Mouse (Mus musculus): ENCODE measurements around the gene Mta3. TPM values are rescaled to one million over a fixed set of nuclear protein-coding genes. Genes with fewer than 3 reads are reported as not detected.

The Mta3 gene
- polyA plus RNA-seq, 1 experiment from 2014 or later: 49.1 TPM

- 91% methylated on average over 8 of the region's 8 CpGs for WGBS
- H3K27ac ChIP-seq: no peak overlapping the region
- H3K4me3 ChIP-seq: no peak overlapping the region
- H3K4me2 ChIP-seq: no peak overlapping the region
- peaks cover 8% of the 10 kb centered on the region; the same call in 1 of the 2 replicates for H3K4me1 ChIP-seq
- no peaks in the 10 kb centered on the region for H3K9me3 ChIP-seq
- peaks cover 35% of the 10 kb centered on the region for H3K36me3 ChIP-seq
- H3K27me3 ChIP-seq: no peaks in the 10 kb centered on the region
- ATAC-seq (ENCODE audit: insufficient number of reproducible peaks, low FRiP score, low TSS enrichment, low read depth): no peak
- no peak overlapping the region for H3K9ac ChIP-seq
Observed at GRCm38 (mm10) chr17:83710639-83711038, 4.7 kb downstream of the Mta3 start.

GRCm38 (mm10) chr17:83712341-83712740, 6.4 kb downstream of the Mta3 start:
- Histone ChIP-seq H3K27ac (no peak overlapping the region), H3K36me3 (peaks cover 52% of the 10 kb centered on the region), H3K27me3 (no peaks in the 10 kb centered on the region), H3K4me3 (no peak overlapping the region), H3K4me1 (peaks cover 5% of the 10 kb centered on the region; the same call in 1 of the 2 replicates), H3K9me3 (no peaks in the 10 kb centered on the region), H3K4me2 (no peak overlapping the region), H3K9ac (no peak overlapping the region)
- no peak for ATAC-seq (ENCODE audit: insufficient number of reproducible peaks, low FRiP score, low TSS enrichment, low read depth)
- WGBS: 93% methylated on average over 9 of the region's 9 CpGs

GRCm38 (mm10) chr17:83720449-83720848, 14.5 kb downstream of the Mta3 start:
- Histone ChIP-seq H3K4me1 (no peaks in the 10 kb centered on the region), H3K9me3 (no peaks in the 10 kb centered on the region), H3K4me2 (no peak overlapping the region), H3K36me3 (peaks cover 43% of the 10 kb centered on the region), H3K27ac (no peak overlapping the region), H3K9ac (no peak overlapping the region), H3K27me3 (no peaks in the 10 kb centered on the region), H3K4me3 (no peak overlapping the region)
- WGBS: 89% methylated on average over 12 of the region's 12 CpGs
- ATAC-seq (ENCODE audit: insufficient number of reproducible peaks, low FRiP score, low TSS enrichment, low read depth): no peak

- ATAC-seq (ENCODE audit: insufficient number of reproducible peaks, low FRiP score, low TSS enrichment, low read depth): no peak
- Histone ChIP-seq H3K4me3 (no peak overlapping the region), H3K36me3 (peaks cover 36% of the 10 kb centered on the region), H3K27ac (no peak overlapping the region), H3K4me1 (no peaks in the 10 kb centered on the region), H3K9me3 (no peaks in the 10 kb centered on the region), H3K4me2 (no peak overlapping the region), H3K9ac (no peak overlapping the region), H3K27me3 (no peaks in the 10 kb centered on the region)
- 91% methylated on average over 10 of the region's 10 CpGs for WGBS
Observed at GRCm38 (mm10) chr17:83721157-83721556, 15.2 kb downstream of the Mta3 start.

- H3K36me3 ChIP-seq: peaks cover 21% of the 10 kb centered on the region
- no peak overlapping the region for H3K4me2 ChIP-seq
- no peak overlapping the region for H3K9ac ChIP-seq
- H3K27ac ChIP-seq: no peak overlapping the region
- WGBS: 58% methylated on average over 9 of the region's 9 CpGs
- ATAC-seq (ENCODE audit: insufficient number of reproducible peaks, low FRiP score, low TSS enrichment, low read depth): no peak
- no peak overlapping the region for H3K4me3 ChIP-seq
- H3K9me3 ChIP-seq: no peaks in the 10 kb centered on the region
- H3K4me1 ChIP-seq: no peaks in the 10 kb centered on the region
- no peaks in the 10 kb centered on the region for H3K27me3 ChIP-seq
Observed at GRCm38 (mm10) chr17:83723064-83723463, 17.1 kb downstream of the Mta3 start.

GRCm38 (mm10) chr17:83726496-83726895, 20.5 kb downstream of the Mta3 start:
- Histone ChIP-seq H3K9ac (no peak overlapping the region), H3K27me3 (no peaks in the 10 kb centered on the region), H3K27ac (no peak overlapping the region), H3K4me3 (no peak overlapping the region), H3K4me2 (no peak overlapping the region), H3K4me1 (peaks cover 3% of the 10 kb centered on the region; the same call in 1 of the 2 replicates), H3K36me3 (peaks cover 4% of the 10 kb centered on the region; the same call in 1 of the 2 replicates), H3K9me3 (no peaks in the 10 kb centered on the region)
- WGBS: 92% methylated on average over 11 of the region's 11 CpGs
- ATAC-seq (ENCODE audit: insufficient number of reproducible peaks, low FRiP score, low TSS enrichment, low read depth): no peak

DNA sequence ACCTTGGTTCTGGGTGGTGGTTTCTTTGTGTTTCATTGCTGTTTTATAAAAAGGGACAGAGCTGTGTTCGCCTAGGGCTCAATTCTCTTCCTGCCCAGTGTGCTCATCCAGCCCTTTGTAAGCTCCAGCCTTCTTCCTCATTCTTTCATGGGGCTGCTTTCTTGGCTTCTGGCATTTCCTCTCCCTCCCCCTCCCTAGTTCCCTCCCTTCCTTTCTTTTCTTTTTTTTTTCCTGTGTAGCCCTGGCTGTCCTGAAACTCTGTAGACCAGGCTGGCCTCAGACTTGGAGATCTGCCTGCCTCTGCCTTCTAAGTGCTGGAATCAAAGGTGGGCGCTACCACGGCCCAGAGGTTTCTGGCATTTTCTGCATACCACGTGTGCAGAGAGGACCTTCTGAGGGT, 21.7 kb downstream of the Mta3 start:
- WGBS: 92% methylated on average over 4 of the region's 4 CpGs
- ATAC-seq (ENCODE audit: insufficient number of reproducible peaks, low FRiP score, low TSS enrichment, low read depth): no peak

GRCm38 (mm10) chr17:83729029-83729428, 23.1 kb downstream of the Mta3 start:
- Histone ChIP-seq H3K9ac (no peak overlapping the region), H3K27ac (no peak overlapping the region), H3K4me1 (peaks cover 13% of the 10 kb centered on the region), H3K27me3 (no peaks in the 10 kb centered on the region), H3K9me3 (no peaks in the 10 kb centered on the region), H3K4me3 (no peak overlapping the region), H3K36me3 (peaks cover 4% of the 10 kb centered on the region; the same call in 1 of the 2 replicates), H3K4me2 (no peak overlapping the region)
- 93% methylated on average over 9 of the region's 9 CpGs for WGBS
- ATAC-seq (ENCODE audit: insufficient number of reproducible peaks, low FRiP score, low TSS enrichment, low read depth): no peak

More for the DNA sequence above, 21.7 kb downstream of the Mta3 start:
- Histone ChIP-seq H3K4me3 (no peak overlapping the region), H3K36me3 (peaks cover 4% of the 10 kb centered on the region; the same call in 1 of the 2 replicates), H3K9me3 (no peaks in the 10 kb centered on the region), H3K9ac (no peak overlapping the region), H3K27me3 (no peaks in the 10 kb centered on the region), H3K4me1 (peaks cover 13% of the 10 kb centered on the region), H3K27ac (no peak overlapping the region), H3K4me2 (no peak overlapping the region)

DNA sequence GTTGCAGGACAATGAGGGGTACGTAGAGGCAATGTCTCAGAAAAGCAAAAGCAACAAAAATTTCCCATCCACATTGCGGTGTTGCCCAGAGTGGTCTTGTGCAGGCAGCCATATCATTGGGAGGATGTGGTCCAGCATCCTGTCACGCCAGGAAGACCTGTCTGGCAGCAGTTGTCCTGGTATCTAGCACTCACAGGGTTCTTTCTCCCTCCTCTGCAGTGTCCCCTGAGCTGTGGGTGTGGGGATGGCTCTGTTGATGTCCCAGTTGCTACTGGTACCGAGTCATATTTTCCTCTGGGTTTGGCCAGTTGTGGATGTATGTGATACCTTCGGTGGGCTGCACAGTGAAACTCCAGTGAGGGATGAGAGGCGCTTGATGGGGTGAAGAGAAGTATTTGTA, 24.2 kb downstream of the Mta3 start:
- WGBS: 93% methylated on average over 6 of the region's 6 CpGs
- ATAC-seq (ENCODE audit: insufficient number of reproducible peaks, low FRiP score, low TSS enrichment, low read depth): no peak
- H3K9ac ChIP-seq: no peak overlapping the region
- H3K4me1 ChIP-seq: peaks cover 13% of the 10 kb centered on the region
- no peaks in the 10 kb centered on the region for H3K9me3 ChIP-seq
- no peaks in the 10 kb centered on the region for H3K27me3 ChIP-seq
- no peak overlapping the region for H3K27ac ChIP-seq
- no peak overlapping the region for H3K4me3 ChIP-seq
- peaks cover 4% of the 10 kb centered on the region; the same call in 1 of the 2 replicates for H3K36me3 ChIP-seq
- no peak overlapping the region for H3K4me2 ChIP-seq

DNA sequence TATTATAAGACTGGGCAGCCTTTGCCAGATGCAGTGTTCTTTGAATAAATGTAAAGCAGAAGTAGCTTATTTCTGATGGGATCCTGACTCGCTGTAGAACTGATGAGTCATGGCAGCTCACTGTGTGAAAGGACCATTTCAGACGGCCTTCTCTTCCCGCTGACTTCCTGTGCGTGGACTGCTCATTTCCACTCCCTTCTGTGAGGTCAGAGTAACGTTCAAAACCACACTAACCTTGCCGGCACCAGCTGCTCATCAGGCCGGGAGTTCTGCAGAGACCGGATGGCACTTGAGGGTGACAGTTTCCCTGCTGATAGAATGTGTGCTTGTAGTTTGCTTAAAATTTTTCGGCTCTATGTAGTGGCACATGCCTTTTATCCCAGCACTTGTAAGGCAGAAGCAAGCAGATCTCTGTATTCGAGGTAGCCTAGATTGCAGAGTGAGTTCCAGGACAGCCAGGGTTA, 26.2 kb downstream of the Mta3 start:
- no peak overlapping the region for H3K4me3 ChIP-seq
- no peaks in the 10 kb centered on the region for H3K27me3 ChIP-seq
- WGBS: 49% methylated on average over 10 of the region's 10 CpGs
- no peak for ATAC-seq (ENCODE audit: insufficient number of reproducible peaks, low FRiP score, low TSS enrichment, low read depth)
- no peak overlapping the region for H3K9ac ChIP-seq
- 0 out of 2 replicates have a peak overlapping the region, but pooled peaks have one; percentile 21 for H3K4me2 ChIP-seq
- peak overlapping the region; percentile 57 for H3K27ac ChIP-seq
- peaks cover 13% of the 10 kb centered on the region for H3K4me1 ChIP-seq
- H3K36me3 ChIP-seq: no peaks in the 10 kb centered on the region
- H3K9me3 ChIP-seq: no peaks in the 10 kb centered on the region

DNA sequence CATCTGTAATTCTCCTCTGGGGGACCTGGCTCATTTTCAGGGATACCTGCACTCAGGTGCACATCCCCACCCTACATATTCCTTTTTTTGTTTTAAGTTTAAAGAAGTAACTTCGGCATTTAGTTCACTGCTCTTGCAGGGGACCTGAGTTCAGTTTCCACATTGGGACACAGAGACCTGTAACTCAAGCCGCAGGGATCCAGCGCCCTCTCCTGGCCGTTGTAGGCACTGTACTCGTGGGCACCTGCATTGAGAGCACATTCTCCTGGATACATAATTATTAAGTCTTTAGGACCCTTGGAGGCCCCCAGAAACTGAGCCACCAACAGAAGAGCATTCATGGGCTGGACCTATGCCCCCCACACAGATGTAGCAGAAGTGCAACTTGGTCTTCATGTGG, 26.8 kb downstream of the Mta3 start:
- no peak for ATAC-seq (ENCODE audit: insufficient number of reproducible peaks, low FRiP score, low TSS enrichment, low read depth)
- Histone ChIP-seq H3K4me3 (no peak overlapping the region), H3K4me1 (peaks cover 13% of the 10 kb centered on the region), H3K4me2 (no peak overlapping the region), H3K27me3 (no peaks in the 10 kb centered on the region), H3K9ac (no peak overlapping the region), H3K27ac (no peak overlapping the region), H3K9me3 (no peaks in the 10 kb centered on the region), H3K36me3 (no peaks in the 10 kb centered on the region)
- 46% methylated on average over 5 of the region's 5 CpGs for WGBS

DNA sequence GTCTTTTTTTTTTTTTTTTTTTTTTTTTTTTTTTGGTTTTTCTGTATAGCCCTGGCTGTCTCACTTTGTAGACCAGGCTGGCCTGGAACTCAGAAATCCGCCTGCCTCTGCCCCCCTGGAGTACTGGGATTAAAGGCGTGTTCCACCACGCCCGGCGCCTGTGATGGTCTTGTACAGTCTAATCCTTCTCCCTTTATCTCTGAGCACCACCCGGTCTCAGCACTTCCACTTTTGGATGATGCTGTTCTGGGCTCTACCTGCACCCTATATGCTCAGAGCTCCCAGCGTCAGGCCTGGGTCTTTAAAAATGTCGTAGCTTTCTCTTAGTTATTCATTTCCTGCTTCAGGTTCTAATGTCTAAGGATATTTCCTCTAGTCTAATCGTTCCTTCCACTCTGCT, 30.7 kb downstream of the Mta3 start:
- Histone ChIP-seq H3K36me3 (peaks cover 26% of the 10 kb centered on the region), H3K27me3 (no peaks in the 10 kb centered on the region), H3K9ac (no peak overlapping the region), H3K4me3 (no peak overlapping the region), H3K27ac (no peak overlapping the region), H3K9me3 (no peaks in the 10 kb centered on the region), H3K4me2 (no peak overlapping the region), H3K4me1 (peaks cover 8% of the 10 kb centered on the region)
- no peak for ATAC-seq (ENCODE audit: insufficient number of reproducible peaks, low FRiP score, low TSS enrichment, low read depth)
- WGBS: 91% methylated on average over 9 of the region's 9 CpGs

DNA sequence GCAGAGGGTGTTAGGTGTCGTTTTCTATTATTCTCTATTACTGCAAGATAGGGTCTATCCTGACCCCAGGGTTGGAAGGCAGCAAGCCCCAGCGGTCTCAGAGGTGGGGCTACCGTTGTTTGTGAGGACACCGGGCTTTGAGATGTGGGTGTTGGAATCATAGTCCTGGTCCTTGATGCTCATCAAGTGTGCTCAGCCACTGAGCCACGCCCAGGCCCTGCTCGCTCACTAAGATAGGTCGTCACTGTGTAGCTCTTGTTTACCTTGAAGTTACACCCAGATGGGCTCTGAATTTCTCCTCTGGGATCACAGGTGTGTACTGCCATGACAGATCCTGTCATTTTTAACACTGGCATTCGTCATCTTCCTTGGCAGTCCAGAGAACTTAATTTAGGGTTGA, 31.8 kb downstream of the Mta3 start:
- Histone ChIP-seq H3K9ac (no peak overlapping the region), H3K4me2 (no peak overlapping the region), H3K4me3 (no peak overlapping the region), H3K4me1 (no peaks in the 10 kb centered on the region), H3K27me3 (no peaks in the 10 kb centered on the region), H3K27ac (no peak overlapping the region), H3K9me3 (no peaks in the 10 kb centered on the region), H3K36me3 (peaks cover 26% of the 10 kb centered on the region)
- ATAC-seq (ENCODE audit: insufficient number of reproducible peaks, low FRiP score, low TSS enrichment, low read depth): no peak
- WGBS: 87% methylated on average over 8 of the region's 8 CpGs

Data from limb, embryonic 15.5 days (tissue).